Mouse (Mus musculus) heart, adult 2 months (tissue): ENCODE measurements around the gene Tnks2.

Source experiments
- CTCF ChIP-seq: fragments of 200-600 bp; IDR thresholded peaks from 2 replicates; pipeline ENCODE4 v1.8.1; 2022; ENCODE audit warnings: antibody characterized with exemption, mild to moderate bottlenecking, moderate library complexity
- EP300 ChIP-seq: fragments of 200-500 bp; IDR thresholded peaks from 2 replicates; pipeline ENCODE4 v1.6.1; 2011; ENCODE audit warnings: low read depth, low read length, control low read depth; ENCODE audit not compliant: insufficient read depth
- POLR2A ChIP-seq: fragments of 200-500 bp; IDR thresholded peaks from 2 replicates; pipeline ENCODE4 v1.6.1; 2011; ENCODE audit warnings: mild to moderate bottlenecking, low read depth, low read length, control low read depth; ENCODE audit not compliant: insufficient read depth

- TF ChIP-seq CTCF = no peak
- TF ChIP-seq POLR2A = no peak
- no peak for TF ChIP-seq EP300
Observed at GRCm38 (mm10) chr19:36896791-36897569, 62.9 kb downstream of the Tnks2 start.
